ENCODE assay signal across 12 mouse cellular contexts in the genomic region with DNA sequence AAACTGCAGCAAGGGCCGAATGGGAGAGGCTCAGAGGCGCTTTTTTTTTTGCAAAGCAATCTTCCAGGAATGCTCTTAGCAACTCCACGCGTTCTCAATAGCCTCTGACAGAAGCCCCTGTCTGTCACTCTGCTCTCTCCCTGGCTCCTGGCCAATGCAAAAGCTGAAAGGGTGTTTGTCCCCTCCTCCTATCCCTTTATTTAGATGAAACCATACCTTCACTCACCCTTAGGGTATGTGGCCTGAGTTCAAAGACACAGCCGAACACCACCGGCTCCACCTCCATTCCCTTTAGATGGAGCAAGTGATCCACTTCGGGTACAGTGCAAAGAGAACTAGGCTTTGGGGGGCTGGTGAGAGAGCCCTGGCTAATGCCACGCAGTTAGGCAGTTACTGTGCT.
DNase-seq lines count a peak whose midpoint lies in the region; ATAC-seq lines count a peak whose summit lies in the region.
"Had no signal": no experiment of that assay in that cellular context is flagged by ENCODE, and none has a peak within 500 bp of the region (broad histone marks: within the 10 kb centered on the region; RNA-seq: fewer than 3 reads in every experiment).

No protein-coding gene starts in this region.

- ATAC-seq in forebrain, embryonic 12.5 days (ENCODE audit: low FRiP score): peak; percentile 78
- 0 out of 2 replicates have a peak, but pooled peaks have one; percentile 18 for ATAC-seq in limb, embryonic 13.5 days (ENCODE audit: low FRiP score, low read depth)
- no peak for ATAC-seq in monocyte, adult 5-6 weeks (replicated peaks; ENCODE audit: insufficient number of reproducible peaks, low FRiP score, low TSS enrichment, poor library complexity, severe bottlenecking)
- ATAC-seq: liver, postnatal 0 days had no signal

- intact Hi-C loops in left cerebral cortex, postnatal 4 days (cut with DNase I): no loop called here
- intact Hi-C loops in left cerebral cortex, postnatal 14 days (cut with DNase I): no loop called here

- peak overlapping the region; percentile 13; the same call in 1 of the 2 replicates for H3K4me2 ChIP-seq in forebrain, embryonic 12.5 days
- H3K4me2 ChIP-seq in limb, embryonic 13.5 days (replicated peaks): no peak overlapping the region

- WGBS in embryonic facial prominence, embryonic 10.5 days: 24% methylated on average over 8 of the region's 8 CpGs
- 19% methylated on average over 8 of the region's 8 CpGs for WGBS in forebrain, embryonic 12.5 days
- WGBS in limb, embryonic 13.5 days: 17% methylated on average over 8 of the region's 8 CpGs

- peaks cover 54% of the 10 kb centered on the region for H3K4me1 ChIP-seq in embryonic facial prominence, embryonic 10.5 days
- peaks cover 19% of the 10 kb centered on the region for H3K4me1 ChIP-seq in forebrain, embryonic 12.5 days
- H3K4me1 ChIP-seq in limb, embryonic 13.5 days: peaks cover 37% of the 10 kb centered on the region

- H3K36me3 ChIP-seq in embryonic facial prominence, embryonic 10.5 days (replicated peaks): no peaks in the 10 kb centered on the region
- H3K36me3 ChIP-seq in forebrain, embryonic 12.5 days (replicated peaks): no peaks in the 10 kb centered on the region
- H3K36me3 ChIP-seq in limb, embryonic 13.5 days: no peaks in the 10 kb centered on the region

- no peaks in the 10 kb centered on the region for H3K27me3 ChIP-seq in embryonic facial prominence, embryonic 10.5 days (replicated peaks; ENCODE audit: low read depth, poor library complexity, severe bottlenecking)
- H3K27me3 ChIP-seq in forebrain, embryonic 12.5 days: no peaks in the 10 kb centered on the region
- H3K27me3 ChIP-seq in limb, embryonic 13.5 days: no peaks in the 10 kb centered on the region

- 0 out of 2 replicates have a peak overlapping the region, but pooled peaks have one; percentile 2 for H3K27ac ChIP-seq in embryonic facial prominence, embryonic 10.5 days (replicated peaks)
- H3K27ac ChIP-seq in forebrain, embryonic 12.5 days: peak overlapping the region; percentile 60
- peak overlapping the region; percentile 48; the same call in 1 of the 2 replicates for H3K27ac ChIP-seq in limb, embryonic 13.5 days
- H3K27ac ChIP-seq: kidney, postnatal 0 days had no signal

- H3K9me3 ChIP-seq in embryonic facial prominence, embryonic 10.5 days: no peaks in the 10 kb centered on the region
- no peaks in the 10 kb centered on the region for H3K9me3 ChIP-seq in forebrain, embryonic 12.5 days
- no peaks in the 10 kb centered on the region for H3K9me3 ChIP-seq in limb, embryonic 13.5 days

- no peak overlapping the region for H3K4me3 ChIP-seq in embryonic facial prominence, embryonic 10.5 days
- no peak overlapping the region for H3K4me3 ChIP-seq in forebrain, embryonic 12.5 days (replicated peaks)
- H3K4me3 ChIP-seq in limb, embryonic 13.5 days: no peak overlapping the region

- no peak overlapping the region for H3K9ac ChIP-seq in forebrain, embryonic 12.5 days
- 0 out of 2 replicates have a peak overlapping the region, but pooled peaks have one; percentile 35 for H3K9ac ChIP-seq in limb, embryonic 13.5 days
- H3K9ac ChIP-seq: liver, postnatal 0 days had no signal

- peak; percentile 37 for DNase-seq in left cerebral cortex, postnatal 4 days
- DNase-seq in left cerebral cortex, postnatal 14 days (ENCODE audit: low spot score in 2 of 2): no peak
- DNase-seq in embryonic facial prominence, embryonic 10.5 days (ENCODE audit: low spot score): peak; percentile 44
- DNase-seq in adrenal gland, adult 2 months: no peak
- DNase-seq: adrenal gland, postnatal 25 days; cerebellum, adult 18-20 months; liver, postnatal 0 days; thymus, postnatal 4 days had no signal

Comparison
In these comparisons a context has a peak if more than half of its experiments do, and no peak if none do; other contexts are left out.
1. DNase-seq: peak in left cerebral cortex, postnatal 4 days (single experiment) and embryonic facial prominence, embryonic 10.5 days (single experiment); none in left cerebral cortex, postnatal 14 days (0 of 2) and adrenal gland, adult 2 months (single experiment).
2. H3K27ac ChIP-seq: peak in every context shown above with its lines; median percentile 60 in forebrain, embryonic 12.5 days; 48 in limb, embryonic 13.5 days; 2 in embryonic facial prominence, embryonic 10.5 days.